Mouse (Mus musculus): ENCODE data around the gene C3ar1.

The C3ar1 gene

DNA sequence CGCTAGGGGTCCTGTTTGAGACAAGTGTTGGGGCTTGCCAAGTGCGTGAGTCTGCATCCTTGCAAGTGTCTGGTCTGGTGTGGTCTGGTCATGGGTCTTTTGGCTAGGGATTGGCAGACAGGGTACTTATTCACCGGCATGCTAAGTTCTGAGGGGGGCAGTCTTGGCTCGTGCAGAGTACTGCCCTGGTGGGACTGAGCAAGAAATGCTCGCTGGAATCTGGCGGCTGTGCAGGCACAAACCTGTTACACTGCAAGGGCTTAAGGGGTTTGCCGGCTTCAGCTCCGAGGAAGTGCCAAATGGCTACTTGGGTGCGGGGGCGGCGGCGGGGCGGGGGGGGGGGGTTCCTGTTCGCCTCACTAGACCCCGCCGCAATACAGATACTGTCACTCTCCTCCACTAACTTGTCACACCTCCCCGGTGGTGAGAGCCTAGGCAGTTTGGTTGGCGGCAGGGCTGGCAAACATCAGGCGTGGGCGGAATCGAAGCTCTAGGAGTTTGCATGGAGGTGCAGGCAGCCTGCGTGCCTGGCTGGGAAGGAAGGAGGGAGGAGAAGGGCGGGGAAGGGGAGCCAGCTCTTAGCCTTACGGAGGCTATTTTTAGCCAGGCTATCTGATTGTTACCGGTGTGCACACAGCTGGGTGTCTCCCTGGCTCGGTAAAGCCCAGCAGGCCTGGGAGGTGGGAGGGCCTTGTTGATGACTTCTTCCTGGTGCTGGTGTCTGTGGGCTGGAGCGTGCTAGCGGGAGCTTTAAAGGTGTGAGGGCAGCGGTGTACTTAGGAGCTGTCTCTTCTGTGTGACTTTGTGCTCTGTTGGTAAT is 29.8 kb downstream of the C3ar1 start:
- DNase-seq, result peak; percentile 56 to 73

DNA sequence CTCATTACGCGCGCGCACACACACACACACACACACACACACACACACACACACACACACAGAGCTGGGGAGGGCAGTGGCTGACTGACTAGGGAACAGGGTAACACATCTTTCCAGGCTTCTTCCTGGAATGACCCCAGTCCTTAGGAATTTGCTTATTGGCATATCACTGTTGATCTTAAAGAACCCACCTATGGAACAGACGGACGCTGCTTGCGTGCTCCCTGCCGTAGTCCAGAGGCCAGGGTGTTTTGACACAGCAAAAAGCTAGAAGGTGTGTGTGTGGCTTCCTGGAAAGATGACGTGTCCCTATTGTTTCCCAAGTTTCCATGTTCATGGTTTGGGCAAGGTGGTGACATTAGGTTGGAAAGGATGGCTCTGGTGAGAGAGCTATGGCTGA is 30.8 kb downstream of the C3ar1 start:
- no peak for DNase-seq

DNA sequence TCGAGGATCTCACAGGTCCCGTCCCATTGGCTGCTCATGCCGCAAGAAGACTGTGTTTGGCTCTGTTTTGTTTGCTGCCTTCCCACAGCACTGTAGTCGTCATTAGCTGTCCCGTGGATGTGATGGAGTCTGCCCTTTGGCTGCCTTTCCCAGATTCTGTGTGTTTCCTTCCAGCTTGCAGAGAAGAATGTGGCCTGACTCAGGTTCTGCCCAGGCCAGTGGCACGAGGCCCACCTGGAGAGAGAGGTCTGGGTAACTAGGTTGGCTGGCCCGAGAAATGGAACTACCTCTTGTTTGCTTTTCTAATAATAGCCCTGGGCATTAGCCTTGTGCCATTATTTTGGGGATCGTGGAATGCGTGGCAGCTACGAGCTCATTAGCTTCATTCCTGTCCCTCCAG is 31.9 kb downstream of the C3ar1 start:
- peak; percentile 19 to 44 for DNase-seq

DNA sequence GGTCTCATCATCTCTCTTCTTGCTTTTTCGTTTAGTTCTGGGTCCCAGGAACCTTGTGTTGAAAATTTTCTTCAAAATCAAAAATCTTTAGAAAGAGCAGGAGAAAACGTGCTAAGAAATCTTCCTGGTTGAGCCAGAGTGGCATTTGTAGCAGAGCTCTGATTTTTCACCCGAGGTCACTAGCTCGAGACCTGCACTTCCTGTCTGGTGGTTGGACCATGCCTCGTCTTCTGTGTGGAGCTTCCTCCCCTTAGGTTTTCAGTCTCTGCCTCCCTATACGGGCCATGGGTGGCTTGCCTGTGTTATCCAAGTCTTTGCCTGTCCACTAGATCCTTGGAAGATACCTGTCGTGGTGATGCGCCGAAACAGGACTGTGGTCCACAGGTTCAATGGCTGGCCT is 34.1 kb downstream of the C3ar1 start:
- DNase-seq, result no peak

DNA sequence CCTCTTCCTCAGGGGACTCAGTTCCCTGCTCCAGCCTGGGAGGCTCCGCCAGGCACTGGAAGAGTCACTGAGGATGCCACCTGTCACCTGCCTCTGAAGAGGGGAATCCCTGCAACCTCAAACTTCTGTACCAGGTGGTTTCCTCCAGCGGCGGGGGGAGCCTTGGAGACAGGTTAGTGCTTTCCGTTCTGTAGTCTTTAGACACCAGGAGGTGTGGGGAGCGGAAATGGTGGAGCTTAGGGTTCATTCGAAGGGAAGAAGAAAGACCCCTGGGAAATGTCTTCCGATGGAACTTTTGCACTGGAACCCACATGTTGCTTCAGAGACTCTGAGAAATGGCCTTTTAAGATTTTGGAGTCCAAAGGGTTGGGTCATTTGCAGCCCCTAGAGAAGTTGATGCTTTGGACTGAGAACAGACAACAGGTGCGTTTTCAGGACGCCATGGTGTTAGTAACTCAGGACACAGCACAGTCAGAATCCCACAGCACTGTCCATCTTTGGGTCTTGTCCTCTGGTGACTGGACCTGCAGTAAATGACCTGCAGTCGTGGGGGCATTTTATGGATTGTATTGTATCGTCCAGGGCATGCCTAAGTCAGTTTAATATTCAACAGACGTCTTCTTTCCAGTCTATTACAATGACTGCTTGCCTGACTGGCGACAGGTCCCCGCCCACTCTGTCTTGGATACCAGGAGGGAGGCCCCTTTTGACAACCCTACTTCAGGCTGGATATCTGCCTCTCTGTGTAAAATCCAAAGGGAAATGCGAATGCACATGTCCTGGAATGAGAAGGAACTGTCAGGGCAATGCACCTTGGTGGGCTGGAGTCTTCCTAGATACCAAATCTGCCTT is 34.9 kb downstream of the C3ar1 start:
- peak; percentile 22 to 35 for DNase-seq

DNA sequence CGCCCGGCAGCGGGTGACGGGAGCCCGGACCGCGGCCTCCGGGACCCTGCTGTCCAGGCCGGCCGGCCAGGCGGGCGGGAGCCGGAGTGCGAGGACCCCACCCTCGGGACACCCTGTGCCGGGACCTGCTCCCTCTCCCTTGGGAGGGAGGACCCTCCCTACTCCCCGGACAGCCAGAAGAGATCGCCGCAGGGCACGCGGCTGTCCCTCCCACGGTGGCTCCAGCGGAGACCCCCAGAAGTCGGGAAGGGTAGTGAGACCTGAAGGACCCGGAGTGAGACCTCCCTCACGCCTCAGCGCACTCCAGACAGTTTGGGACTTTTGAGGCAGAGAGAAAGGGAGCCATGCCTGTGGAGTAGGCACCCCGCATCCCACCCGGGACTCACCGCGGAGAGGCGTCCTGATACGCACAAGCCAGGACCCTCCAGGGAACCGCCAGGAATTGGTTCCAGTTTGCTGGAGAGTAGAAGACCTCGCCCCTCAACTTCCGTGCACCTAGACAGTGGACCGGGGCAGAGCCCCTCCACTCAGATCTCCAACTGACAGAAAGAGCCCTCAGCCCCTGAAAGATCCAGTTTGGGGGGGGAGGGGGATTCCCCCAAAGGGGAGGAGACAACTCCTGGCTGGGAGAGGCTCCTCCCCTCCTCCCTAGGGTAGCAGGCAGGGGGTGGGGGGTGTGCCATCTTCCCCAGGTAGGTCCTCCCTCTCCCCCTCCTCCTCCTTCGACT is 35.7 kb downstream of the C3ar1 start:
- peak; percentile 28 to 36 for DNase-seq

DNA sequence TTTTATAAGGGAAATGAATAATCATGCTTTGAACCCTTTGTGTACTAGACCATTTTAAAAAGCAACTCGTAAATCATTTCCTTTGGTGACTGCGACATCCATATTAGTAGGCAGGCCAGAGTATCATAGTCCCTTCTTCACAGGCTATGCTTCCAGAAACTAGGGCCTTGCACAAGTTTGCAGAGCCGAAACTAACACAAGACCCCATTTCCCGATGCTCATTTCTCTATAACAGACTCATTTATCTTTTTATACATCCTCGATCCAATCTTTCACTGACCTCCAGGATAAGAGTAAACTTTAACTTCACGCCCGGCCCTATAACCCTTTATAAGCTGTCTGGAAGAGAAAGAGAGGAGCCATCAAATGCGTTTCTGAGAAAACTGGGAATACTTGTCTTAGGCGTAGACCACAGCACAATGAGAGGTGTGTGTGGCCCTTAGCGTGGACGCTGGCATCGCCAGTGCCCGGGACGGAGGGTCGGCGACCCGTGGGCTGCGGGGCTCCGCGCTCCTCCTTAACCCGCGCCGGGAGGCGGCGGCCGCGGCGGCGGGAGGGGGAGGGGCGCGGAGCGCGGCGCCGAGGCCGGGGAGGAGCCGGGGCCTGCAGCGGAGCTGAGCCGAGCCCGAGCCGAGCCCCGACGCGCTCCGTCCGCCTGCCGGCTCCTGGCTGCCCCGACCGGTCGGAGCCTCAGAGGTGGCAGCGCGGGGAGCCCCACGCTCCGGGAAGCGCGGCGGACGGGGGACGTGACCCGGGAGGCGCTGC is 36.5 kb downstream of the C3ar1 start, which contains the start of gene Foxj2:
TSS of gene Foxj2 (plus strand) at position 609 of the 765 bp plus-strand sequence.
- DNase-seq, result peak; percentile 58 to 71

DNA sequence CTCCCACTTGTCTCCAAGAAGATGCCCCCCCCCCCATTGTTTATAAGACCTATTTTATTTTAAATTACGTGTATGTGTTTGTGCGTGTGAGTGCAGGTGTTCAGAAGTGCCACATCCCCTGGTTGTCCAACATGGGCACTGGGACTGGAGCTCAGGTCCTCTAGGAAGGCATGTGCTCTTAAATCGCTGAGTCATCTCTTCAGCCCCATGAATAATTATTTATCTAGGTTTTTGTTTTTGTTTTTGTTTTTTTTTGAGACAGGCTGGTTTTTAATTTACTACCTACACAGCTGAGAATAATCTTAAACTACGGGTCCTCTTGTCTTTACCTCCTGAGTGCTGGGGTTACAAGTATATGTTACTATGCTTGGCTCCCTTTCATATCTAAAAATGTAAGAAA is 42.3 kb downstream of the C3ar1 start:
- DNase-seq, result no peak

DNA sequence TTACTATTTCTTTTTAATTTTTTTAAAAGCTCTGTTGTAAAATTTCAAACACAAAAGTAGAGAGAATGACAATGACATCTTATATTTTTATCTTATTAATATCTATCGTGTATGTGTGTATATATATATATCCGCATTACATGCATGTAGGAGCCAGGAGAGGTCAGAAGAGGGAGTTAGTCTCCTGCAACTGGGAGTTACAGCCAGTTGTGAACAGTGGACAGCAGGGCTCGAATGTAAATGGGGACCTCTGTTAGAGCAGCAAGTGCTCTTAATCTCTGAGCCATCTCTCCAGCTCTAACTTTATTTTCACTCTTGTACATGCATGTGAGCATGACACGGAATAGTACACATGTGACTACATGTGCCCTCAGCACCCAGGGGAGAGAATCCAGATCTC is 43.2 kb downstream of the C3ar1 start:
- no peak for DNase-seq

DNA sequence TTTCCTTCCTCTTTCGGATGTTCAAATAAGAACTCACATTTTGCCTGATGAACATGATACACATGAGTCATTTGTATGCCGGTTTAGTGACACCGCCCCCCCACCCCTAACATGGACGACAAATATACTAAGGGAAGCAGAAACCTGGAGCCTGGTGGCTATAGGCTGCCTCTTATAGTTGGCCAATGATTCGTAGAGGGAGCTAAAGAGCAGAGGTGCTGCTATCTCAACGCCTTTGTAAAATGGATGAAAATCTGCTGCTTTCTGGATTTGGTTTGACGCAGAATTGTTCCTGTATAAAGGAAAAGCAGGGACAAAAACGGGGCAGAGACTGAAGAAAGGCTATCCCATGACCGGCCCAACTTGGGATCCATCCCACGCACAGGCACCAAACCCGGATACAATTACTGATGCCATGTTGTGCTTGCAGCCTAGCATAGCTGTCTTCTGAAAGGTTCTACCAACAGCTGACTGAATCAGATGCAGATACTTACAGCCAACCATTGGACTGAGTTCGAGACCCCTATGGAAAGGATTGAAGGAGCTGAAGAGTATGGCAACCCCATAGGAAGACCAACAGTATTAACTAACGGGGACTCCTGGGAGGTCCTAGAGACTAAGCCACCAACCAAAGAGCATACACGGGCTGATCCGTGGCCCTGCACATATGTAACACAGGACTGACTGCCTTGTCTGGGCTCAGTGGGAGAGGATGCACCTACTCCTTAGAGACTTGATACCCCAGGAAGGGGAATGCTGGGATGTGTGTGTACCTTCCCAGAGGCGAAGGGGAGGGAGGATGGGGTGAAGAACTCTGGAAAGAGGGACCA is 44.0 kb downstream of the C3ar1 start:
- DNase-seq, result peak; percentile 25 to 31

DNA sequence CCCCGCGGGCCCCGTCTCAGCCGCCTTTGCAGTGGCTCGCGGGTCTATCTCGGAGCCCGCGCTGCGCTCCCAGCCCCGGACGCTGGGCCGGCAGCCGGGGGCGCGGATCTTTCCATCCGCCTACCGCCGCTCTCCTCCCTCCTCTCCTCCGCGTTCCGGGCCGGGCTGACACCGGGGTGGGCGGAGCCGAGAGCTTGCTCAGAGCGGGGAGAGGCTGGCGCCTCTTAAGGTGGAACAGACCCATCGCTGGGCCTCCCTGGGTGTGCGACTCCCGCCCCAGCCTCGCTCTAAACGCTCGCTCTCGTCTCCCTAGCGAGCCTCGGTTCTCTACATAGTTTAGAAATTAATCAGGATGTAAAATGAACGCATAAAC is 44.7 kb downstream of the C3ar1 start:
- DNase-seq, result peak; percentile 94 to 95

DNA sequence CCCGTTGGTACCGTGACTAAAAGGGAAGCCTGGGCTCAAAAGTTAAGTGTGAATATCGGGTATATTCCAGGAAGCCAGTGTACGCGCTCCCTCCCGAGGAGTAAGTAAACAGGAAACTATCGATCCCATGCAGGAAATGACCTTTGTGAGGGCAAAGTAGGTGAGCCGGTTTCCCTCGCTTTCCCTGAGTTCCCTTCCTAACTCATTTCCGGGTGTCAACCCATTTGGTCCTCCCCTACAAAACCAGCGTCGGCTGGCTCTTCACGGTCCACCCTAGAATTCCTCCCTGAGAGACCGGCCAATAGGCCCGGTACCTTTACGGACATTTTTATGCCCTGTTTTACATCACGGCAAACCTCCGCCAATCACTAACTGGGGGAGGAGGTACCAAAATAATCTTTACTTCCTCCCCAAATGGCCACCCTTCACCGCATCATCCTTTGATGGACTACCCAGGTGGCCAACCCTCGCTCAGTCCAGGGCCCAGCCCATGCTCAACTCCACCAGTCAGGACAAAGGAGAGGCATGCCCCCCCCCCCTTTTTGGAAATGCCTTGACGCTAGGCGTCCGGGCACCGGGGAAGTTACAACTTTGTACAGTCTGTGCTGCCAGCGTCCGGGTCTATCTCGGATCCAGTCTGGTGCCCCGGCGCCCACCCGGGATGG is 45.2 kb downstream of the C3ar1 start:
- peak; percentile 98 to 99 for DNase-seq

DNA sequence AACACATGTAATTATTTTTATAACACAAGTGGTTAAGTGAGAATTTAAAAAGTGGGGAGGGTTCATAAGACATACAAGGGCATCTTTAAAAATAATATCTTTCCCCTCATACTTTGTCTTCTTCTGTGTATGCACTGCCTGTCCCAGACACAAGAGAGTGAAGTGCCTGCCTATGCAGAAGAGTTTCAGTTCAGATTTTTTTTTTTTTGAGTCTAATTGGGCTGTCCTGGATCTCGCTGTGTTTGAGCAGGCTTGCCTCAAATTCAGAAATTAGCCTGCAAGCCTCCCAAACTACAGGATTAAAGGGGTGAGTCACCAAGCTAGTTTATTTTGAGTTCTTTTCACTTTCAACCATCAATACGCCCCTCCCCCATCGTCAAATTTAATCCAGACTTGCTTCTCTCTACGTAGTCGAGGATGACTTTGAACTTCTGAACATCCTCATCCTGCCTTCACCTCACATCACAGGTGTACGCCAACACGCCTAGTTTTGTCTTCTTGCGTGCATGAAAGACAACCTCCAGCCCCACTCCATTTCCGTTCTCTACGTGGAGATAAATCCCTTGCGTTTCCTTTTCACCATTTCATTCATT is 45.8 kb downstream of the C3ar1 start:
- DNase-seq, result no peak

DNA sequence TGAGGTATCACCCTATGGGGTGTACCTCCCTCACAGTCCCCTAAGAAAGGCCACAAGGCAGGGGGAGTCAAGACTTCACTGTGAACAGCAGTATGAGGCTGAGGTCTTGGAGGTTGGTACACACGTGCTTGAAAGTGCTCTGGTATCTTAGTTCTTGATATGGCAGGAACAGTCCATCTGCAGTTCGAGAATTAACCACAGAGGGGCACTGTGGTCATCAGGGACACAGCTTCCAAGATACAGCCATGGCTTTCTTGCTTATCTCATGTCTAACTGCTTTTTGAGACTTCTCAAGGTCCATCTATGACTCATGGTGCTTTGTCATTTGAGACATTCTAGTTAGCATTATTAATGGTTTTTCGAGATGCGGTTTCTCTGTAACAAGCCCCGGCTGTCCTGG is 51.5 kb downstream of the C3ar1 start:
- DNase-seq, result peak; percentile 51 to 88

DNA sequence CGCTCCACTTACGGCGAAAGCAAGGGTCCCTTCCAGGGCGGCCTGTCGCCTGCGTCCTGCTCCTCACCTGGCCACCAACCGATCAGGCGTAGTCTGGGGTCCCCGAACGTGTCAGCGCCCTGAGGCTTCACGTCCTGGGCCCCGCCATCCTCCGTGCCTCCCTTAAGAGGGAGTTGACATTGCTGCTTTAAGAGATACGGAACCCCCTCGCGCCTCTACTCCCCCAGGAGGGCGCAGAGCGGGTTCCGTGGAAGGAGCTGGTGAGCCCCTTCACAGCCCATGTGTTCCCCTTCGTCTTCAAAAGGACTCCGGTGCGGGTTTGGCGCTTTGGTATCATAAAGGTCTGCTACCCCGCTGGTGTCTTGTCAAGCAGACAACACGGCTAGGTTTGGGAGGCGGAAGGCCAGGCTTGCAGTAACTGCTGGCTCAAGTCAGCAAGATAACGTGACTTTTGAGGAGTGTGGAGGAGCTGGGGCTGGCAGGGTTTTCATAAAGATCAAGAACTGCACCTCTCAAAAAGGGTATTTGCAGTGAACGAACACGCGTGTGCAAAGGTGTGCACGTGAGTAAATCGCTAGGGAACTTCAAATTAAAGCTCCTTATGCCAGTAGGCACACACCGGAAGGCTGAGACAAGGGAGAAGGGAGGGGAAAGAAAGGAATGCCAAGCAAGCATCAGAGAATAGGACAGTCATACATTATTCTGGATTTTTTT is 54.0 kb downstream of the C3ar1 start:
- DNase-seq, result no peak

DNA sequence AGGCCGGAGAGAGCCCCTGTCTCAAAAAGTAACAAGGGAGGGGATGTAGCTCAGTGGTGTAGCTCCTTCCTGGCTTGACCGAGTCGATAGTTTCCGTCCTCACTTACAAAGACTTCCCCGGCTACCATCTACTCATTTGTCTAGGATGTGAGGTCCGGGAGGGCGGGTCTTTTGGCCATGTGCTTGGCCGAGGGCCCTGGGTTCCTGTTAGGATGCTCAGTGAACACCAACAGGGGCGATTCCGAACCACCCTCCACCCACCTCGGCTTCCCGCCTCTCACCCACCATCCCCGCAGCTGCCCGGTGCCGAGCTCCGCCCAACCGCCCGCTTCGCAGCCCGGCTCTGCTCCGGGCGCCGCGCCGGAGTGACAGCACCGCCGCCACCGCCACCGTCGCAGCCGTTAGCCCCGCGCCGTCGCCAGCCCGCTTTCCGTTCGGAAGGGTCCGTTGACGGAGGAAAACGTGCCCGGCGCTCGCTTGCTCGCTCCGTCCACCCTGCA is 54.6 kb downstream of the C3ar1 start, which contains the start of gene Slc2a3:
TSS of gene Slc2a3 (minus strand) at position 340 of the 500 bp plus-strand sequence.
- peak in 1 of 2 experiments; percentile 45 for DNase-seq

DNA sequence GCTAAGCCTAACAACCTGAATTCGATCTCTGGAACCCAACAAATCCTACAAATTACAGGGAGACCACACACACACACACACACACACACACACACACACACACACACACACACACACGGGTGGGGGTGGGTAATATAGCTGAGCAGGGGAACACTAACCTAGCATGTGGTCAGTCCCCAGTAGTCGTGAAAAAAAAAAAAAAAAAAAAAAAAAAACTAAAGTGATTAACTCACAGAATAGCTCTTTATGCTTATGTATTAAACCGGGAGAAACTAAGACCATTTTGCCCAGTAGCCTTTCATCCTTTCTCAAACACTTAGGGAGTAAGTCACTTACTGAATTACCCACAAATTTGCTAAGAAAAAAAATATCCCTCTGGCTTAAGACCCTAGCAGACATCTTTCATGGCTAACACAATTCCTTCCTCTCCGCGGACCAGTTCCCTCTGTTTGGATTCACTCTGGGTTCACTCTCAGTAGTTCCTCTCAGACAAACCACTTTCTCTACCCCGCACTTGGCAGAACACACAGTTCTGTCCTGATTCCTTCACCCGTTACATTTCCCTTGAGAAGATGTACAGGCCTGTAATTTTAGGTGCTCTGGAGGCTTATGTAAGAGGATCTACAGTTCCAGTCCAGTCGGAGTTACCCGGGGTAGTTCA is 55.2 kb downstream of the C3ar1 start:
- DNase-seq, result no peak
